Mouse (Mus musculus): ENCODE results near the gene Irs2.

DNA sequence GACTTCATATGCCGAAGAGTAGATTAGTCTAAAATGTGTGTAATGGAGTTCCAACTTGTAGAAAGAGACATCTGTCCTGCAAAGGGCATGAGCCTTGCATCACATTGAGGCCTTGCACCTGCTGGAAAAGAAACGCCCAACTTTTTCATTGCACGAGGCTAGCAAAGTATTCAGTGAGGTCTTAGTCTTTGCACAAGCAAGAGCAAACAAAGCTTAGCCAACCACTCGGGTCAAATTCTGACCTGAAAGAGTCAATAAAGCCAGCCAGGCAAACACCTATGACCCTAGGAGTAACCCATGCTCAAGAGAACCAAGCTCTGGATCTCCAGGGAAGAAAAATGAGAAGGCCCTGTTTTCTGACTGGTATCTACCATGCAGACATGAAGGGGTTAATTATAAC is 34.1 kb downstream of the Irs2 start:
- TF ChIP-seq CTCF (IDR thresholded peaks at IDR 0.05) (no peak), EP300 (IDR thresholded peaks at IDR 0.05) (no peak)

Data from lung, postnatal 0 days (tissue).